Mouse (Mus musculus): ENCODE results near the gene Tmem208.

Tmem208 gene

DNA sequence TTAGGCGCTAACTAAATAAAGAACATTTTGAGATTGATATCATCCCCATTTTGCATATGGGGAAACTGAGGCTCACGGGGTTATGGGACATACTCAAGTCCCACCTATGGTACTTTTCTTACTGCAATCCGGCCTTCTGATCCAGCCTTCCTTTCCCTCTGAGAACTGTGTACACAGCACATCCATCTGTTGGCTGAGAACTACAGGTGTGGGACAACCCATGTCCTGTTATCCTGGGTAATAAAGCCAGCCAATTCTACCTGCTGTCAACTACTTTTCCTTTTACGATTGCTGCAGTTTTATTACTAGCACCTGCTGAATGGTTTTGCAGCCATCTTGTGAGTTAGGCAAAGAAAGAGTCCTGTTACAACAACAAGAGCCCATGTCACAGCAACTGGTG, 28.4 kb downstream of the Tmem208 start:
- DNase-seq (ENCODE audit: low spot score), result no peak

DNA sequence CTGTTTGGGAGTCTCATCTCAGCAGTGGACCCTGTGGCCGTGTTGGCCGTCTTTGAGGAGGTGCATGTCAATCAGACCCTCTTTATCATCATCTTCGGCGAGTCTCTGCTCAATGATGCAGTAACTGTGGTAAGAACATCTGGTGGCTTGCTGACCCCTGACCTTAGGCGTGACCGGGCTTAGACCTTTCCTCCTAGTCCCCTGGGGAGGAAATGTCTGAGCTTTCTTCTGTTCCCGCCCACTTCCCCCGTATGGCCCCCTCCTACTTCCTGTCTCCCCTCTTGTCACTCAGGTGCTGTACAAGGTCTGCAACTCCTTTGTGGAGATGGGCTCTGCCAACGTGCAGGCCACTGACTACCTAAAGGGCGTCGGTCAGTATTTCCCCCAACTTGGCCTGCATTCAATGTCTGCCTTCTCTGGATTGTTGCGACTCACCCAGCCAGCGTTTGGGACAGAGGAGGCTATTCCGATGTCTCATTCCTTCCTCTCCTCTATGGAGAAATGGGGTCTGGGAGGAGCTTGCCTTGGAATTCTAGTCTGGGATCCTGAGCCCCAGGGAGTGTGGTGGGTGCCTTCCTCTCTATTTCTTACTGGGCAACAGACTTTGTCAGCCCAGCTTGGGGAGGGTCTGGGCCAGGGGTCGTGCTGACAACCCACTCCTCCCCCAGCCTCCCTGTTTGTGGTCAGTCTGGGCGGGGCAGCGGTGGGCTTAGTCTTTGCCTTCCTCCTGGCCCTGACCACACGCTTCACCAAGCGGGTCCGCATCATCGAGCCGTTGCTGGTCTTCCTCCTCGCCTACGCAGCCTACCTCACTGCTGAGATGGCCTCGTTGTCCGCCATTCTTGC, 29.2 kb downstream of the Tmem208 start:
- DNase-seq (ENCODE audit: low spot score), result no peak

DNA sequence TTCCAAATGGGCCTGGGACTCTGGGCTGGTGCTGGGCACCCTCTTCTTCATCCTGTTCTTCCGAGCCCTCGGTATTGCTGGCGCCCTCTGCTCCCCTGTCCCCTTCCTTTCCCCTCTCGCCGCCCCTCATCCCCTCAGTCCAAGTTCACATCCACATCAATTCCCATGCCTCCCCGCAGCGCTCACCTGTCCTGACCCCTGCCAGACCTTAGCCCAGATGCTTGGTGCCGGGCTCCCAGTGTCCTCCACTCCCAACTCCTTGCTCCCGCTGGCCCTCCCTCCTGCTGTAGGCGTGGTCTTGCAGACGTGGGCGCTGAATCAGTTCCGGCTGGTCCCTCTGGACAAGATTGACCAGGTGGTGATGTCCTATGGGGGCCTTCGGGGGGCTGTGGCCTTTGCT, 30.5 kb downstream of the Tmem208 start:
- no peak for DNase-seq (ENCODE audit: low spot score)

DNA sequence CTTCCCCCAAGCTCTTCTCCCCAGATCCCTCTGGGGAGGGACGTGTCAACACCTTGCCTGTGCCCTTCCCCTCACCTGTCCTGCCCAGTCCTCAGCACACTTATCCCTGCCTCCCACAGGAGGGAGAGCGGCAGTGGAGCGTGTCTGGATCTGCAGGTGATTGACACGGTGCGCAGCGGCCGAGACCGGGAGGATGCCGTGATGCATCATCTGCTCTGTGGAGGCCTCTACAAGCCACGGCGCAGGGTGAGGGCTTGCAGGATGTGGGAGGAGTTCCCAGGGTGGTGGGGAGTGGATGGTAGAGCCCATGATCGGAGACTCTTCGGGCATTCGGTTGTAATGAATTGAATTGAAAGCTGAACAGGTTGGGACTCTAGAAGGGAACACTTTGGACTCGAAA, 33.1 kb downstream of the Tmem208 start:
- DNase-seq (ENCODE audit: low spot score), result no peak

DNA sequence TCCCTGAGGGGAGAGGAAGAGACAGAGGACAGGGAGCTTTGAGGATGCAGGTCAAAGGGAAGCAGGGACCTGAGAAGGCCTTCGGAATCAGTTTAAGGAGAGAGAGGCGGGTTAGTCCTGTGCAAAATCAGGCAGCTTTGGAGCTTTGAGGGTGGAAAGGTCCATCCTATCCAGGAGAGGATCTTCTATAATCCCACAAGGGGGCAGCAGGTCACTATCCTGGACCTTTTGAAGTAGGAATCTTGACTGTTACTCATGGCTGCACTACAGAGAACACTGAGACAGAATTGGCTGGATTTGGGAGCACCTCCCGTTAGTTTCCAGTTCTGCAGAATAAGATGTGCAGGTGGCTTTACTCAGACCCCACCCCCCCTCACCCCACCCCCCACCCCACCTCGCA, 33.5 kb downstream of the Tmem208 start:
- DNase-seq (ENCODE audit: low spot score), result no peak

DNA sequence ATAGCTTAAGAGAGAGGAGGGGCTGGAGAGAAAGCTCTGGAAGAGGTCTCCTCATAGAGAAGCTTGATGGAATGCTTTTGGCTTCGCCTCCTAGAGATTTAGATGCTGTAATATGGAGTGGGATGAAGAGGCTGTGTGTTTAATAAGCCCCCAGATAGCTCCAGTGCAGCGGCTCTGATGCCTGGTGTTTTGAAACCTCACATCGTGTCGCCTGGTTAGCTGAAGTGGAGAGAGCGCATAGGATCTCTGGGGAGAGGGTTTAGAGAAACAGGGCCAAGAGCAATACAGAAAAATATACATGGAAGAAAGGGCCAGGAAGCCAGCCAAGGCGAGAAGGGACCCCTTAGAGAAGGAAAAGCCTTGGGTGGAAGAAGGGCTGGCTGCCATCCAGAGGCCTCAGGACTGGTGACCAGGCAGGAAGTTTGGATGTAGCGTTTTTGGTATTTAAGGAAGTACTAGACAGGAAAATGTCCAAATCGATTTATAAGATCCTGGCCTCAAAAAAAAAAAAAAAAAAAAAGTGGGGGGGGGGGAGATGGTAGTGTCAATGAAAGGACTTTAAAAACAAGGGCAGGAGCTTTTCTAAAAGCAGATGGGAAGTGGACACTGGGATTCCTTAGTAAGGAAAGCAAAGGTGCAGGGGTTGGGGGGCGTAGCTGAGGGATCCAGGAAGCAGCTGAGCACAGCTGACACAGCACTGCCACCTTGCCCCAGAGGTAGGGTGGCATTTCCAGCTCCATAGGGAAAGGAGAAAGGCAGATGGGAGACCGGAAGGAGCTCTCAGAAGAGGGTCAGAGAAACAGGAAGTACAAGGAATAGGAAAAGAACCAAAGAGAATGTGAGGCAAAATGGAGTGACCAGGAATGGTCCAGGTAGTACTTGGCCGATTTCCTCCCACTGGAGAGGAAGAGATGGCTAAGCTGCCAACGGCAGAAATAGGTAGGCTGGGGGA, 35.9 kb downstream of the Tmem208 start:
- DNase-seq (ENCODE audit: low spot score), result no peak

DNA sequence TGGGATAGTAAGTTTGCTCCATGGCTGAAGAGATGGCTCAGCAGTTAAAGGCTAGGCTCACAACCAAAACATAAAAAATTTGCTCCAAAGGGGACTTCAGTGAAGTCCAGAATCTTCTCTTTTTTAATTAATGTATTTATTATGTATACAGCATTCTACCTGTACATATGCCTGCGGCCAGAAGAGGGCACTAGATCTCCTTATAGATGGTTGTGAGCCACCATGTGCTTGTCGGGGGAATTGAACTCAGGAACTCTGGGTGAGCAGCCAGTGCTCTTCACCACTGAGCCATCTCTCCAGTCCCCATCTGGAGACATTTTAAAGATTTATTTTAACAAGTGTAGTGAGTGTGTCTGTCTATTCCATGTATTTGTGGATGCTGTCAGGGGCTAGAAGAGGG, 41.0 kb downstream of the Tmem208 start:
- no peak for DNase-seq (ENCODE audit: low spot score)

DNA sequence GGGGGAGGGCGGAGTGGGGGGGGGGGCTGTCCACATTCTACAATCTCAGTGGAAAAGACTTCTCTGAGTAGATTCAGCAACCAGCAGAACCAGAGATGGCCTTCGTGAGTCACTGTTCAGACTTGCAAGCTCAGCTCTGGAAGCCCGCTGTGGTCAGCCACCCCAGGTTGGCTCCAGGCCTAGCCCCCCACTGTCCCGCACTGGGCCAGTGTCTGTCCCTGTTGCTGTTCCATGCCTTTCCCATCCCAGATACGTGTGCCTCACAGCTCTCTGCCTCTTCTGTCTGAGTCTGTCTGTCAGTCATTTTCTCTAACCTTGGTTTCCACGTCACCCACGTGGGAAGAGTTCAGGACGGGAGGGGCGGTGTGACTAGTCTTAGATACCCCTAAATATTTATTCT, 46.3 kb downstream of the Tmem208 start:
- DNase-seq (ENCODE audit: low spot score), result no peak

DNA sequence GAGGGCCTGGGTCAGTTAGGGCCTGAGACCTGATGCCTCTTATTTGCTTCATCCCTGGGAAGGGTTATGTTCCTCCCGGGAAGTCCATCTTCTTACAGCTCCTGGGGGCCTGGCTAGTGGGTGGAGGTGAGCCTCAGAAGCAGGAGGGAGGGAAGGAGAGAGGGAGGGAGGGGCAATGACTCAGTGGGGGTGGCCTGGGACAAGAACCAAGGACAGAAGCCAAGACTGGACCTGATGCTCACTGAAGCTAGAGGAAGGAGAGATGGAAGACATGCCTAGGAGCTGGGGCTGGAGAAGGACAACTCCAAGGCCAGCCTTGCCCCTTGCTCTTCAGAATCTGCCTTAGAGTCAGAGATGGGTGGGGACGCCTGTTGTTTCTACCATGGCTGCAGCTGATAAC, 46.9 kb downstream of the Tmem208 start, which contains the start of gene Plekhg4:
TSS of gene Plekhg4 (plus strand) at position 243 of the 400 bp plus-strand sequence.
- DNase-seq (ENCODE audit: low spot score), result no peak

DNA sequence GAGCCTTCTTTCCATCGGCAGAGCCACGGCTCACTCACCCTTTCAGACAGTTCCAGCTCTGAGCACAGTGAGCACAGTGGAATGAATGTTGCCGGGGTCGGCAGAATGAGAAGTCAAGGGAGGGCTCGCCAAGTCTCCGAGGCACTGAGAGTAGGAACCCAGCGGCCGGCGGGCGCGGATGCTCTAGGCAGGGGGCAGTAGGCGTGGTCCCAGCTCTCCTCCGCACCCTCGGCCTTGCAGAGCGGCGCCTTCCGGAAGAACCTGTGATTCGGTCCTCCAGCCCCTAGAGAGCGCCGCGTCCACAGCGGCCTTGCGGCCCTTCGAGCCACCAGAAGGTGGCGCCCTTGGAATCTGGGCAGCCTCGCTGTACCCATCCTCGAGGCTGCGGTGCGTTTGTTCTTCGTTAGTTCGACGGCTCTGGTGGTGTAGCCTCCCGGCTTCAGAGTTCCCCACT, 48.4 kb downstream of the Tmem208 start:
- peak; percentile 26 for DNase-seq (ENCODE audit: low spot score)

DNA sequence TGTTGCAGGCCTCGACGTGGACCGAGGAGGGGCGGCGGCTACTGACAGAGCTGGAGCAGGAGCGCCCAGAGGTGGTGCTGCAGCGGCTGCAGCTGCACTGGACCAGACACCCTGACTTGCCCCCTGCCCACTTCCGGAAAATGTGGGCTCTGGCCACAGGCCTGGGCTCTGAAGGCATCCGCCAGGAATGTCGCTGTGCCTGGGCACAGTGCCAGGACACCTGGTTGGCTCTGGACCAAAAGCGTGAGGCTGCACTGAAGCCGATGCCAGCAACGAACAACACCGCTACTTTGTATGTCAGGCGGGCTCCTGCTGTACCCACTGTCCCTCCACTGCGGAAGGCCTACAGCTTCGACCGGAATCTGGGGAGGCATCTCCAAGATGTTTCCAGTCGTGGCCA, 52.5 kb downstream of the Tmem208 start:
- DNase-seq (ENCODE audit: low spot score), result no peak

DNA sequence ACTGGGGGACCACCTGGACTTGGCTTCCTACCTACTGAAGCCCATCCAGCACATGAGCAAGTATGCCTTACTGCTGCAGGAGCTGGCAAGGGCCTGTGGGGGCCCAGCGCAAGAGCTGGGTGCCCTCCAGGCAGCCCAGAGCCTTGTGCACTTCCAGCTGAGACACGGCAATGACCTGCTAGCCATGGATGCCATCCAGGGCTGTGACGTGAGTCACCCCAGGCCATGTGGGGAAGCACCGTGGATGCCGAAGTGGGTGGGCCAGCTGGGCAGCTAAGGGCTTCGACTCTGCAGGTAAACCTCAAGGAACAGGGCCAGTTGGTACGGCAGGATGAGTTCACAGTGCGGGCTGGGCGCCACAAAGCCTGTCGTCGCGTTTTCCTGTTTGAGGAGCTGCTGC, 54.2 kb downstream of the Tmem208 start:
- DNase-seq (ENCODE audit: low spot score), result no peak

DNA sequence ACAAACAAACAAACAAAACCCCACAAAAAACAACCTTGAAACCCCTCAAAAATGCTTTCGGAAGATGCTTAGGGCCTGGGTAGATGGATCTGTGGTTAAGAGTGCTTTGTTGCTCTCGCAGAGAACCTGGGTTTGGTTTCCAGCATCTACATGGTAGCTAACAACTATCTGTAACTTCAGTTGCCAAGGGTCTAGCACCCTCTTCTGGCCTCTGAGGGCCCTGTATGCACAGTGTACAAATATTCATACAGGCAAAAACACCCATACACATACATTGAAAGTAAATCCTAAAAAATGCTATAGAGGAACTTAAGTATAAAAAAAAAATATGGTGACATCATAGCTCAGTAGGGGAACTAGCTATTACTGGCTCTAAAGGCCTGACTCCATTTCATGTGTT, 57.9 kb downstream of the Tmem208 start:
- DNase-seq (ENCODE audit: low spot score), result no peak
